Mouse (Mus musculus): Measurements from ENCODE around the gene Ttc9.

DNA sequence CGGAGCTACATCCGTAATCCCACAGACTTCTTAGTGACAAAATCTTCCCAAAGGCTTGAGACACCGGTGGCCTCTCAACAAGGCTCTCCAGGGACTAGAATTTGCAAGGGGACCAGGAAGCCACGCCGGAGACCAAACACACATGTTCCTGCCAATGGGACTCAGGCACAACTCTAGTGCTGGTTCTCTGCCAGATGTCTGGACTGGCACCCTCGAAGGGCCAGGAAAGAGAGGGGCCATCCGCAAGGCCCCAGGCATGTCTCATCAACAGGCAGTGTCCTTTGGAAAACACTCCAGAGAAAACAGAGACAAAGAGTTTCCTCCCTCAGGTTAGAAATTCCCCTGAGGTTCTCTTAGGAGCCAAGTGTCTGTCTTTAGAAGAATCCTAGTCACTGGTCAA, 59.7 kb downstream of the Ttc9 start:
- TF ChIP-seq CTCF (IDR thresholded peaks at IDR 0.05; ENCODE audit: low read depth, low read length) (no peak), POLR2A (IDR thresholded peaks at IDR 0.05; ENCODE audit: borderline replicate concordance, low read depth, low read length) (no peak)
